Mouse (Mus musculus) liver (tissue): ENCODE measurements at regions not wholly inside any gene's neighbourhood (a gene's known extent, or its start where the extent isn't known, plus 50 kb on each side); places are given as distances from the start of the nearest gene placed in this dataset.

Experiments
- DNase-seq: peaks from one replicate; pipeline ENCODE4 v3.0.0-alpha.2; 2020; ENCODE audit warnings: mixed read lengths

DNA sequence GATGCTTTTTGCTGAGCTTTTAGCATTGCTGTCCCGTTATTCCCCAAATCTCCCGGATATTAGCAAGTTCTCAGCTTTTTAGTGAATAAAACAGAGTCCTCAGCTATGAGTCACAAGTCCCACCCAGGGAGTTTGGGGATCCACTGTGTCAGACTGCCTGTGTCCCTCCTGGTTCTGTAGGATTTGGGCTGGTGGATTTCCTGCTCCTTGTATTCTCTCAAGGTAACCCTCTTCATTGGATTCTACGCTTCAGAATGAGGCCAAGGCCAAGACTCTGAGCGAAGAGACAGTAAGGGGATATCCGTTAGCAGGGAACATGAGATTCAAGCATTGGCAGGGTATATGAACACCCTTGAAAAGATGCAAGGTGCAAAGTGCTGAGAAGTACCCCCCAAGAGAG, 90.9 kb upstream of the Myocd start:
- no peak for DNase-seq

DNA sequence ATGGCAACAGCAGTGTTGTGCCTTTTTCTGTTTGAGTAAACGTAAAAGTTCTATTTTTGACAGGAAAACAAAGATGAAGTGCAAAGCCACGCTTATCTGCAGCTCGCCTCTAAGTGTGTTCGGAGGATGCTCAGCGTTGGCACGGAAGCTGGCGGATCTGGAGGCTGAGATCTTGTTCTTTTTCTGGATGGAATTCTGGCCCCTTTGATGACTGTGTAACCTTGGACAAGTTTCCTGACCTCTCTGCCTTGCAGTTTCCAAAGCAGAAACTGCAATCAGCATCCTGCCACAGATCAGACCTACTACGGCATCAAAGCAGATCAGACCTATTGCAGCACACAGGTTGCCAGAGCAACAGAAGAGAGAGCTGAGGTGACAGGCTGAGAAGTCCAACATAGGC, 89.1 kb upstream of the Myocd start:
- DNase-seq = no peak

GRCm38 (mm10) chr11:65352516-65352915, 82.7 kb upstream of the Myocd start:
- DNase-seq = no peak

DNA sequence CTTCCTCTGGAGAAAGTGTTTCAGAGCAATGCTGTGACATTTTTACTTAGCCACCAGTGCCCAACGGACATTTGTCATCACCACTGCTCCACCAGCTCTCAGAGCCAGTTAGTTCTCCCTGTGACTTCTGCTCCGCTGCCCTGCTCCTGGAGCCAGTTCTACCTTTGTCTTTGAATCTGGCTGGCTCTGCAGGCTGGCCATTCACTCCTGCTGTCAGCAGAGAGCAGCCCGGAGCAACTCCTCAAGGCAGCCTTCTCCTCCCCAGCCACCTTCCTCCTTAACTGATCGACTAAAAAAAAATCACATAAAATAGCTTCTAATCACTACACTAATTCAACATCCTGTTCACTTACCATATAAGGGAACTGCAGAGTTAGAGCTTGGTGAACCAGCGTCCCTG, 79.2 kb upstream of the Myocd start:
- no peak for DNase-seq

DNA sequence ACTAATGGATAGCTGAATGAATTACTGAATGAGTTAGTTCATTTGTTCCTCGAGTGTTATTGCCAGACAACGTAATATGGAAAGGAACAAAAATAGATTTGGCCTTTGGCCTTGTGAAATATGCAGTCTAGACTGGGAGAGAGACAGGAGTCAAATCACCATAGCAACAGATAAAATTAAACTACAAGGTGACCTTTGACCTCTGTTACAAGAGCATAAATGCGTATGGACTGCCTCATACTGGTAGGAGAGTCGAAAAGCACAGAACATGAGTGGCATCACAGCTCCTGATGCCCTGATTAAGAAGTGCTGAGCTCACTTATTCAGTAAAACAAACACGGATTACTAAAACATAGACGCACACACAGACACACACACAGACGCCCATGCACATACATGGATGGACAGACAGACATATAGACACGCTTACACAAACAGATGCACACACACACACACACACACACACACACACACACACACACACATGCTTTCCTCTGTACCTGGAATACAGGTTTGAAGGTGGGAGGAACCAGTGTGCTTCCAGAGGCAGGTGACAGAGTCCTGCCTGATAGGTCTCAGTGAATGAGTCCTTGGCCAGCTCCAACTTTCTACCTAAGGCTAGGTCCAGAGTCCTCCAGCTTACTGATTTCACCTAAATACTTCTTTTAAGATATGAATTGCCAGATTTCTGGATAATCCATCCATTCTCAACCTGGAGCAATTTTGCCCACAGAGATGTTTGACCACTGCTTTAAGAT, 72.1 kb upstream of the Myocd start:
- no peak for DNase-seq

- no peak for DNase-seq
Measured at GRCm38 (mm10) chr11:65334286-65334685, 64.5 kb upstream of the Myocd start.

- DNase-seq = no peak
Measured at GRCm38 (mm10) chr11:65333101-65333500, 63.3 kb upstream of the Myocd start.

DNA sequence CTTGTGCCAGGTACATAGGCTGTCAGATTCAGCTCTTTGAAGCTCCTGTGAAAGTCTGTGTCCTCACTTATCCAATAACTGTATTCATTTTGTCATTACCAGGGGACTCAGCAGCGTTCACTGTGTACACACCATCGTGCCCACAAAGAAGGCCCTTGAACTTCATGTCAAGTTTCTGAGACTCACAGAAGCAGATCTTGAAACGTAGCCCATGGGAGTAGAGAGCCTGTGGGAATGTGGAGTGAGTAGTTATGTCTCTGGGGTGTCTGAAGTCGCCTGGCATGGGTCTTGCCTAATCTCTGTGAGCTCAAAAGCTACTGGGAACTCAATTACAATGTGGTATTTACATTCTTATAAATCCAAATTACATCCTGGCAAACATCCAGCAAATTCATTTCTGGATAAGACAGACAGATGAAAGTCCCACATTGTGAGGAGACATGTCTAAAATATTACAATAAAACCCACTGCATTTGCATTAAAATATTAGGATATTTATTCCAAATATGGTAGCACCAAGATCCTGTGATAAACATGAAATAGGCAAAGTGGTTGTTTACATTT, 53.2 kb upstream of the Myocd start:
- DNase-seq = no peak
